Mouse (Mus musculus): ENCODE data around the gene Atrnl1. TPM values are rescaled to one million over a fixed set of nuclear protein-coding genes. Genes with fewer than 3 reads are reported as not detected.

Gene Atrnl1
- total RNA-seq, 1 experiment from 2014 or later, result 27.2 TPM

GRCm38 (mm10) chr19:58166147-58166546, 555.3 kb downstream of the Atrnl1 start:
- no peak for ATAC-seq (ENCODE audit: extremely low read depth, insufficient number of reproducible peaks, low FRiP score, poor library complexity, severe bottlenecking)

DNA sequence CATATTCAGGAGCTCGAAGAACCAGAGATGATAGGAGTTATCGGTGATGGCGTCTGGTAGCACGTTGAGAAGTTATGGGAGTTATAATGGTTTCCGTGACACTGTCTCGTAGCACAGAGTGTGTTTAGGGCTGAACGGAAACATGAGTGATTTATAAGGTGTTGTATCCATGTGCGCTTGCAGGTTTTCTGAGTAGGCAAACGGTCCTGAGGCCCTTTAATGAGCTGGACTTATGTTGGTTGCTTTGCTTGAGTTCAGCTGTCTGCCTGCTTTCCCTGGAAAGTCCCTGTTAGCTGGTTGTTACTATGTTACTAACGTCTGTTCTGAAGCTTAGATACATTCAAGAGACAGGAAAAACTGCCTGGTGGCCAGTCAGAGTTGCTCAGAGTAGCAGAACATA, 567.6 kb downstream of the Atrnl1 start:
- ATAC-seq (ENCODE audit: extremely low read depth, insufficient number of reproducible peaks, low FRiP score, poor library complexity, severe bottlenecking), result no peak

GRCm38 (mm10) chr19:58180773-58181172, 569.9 kb downstream of the Atrnl1 start:
- ATAC-seq (ENCODE audit: extremely low read depth, insufficient number of reproducible peaks, low FRiP score, poor library complexity, severe bottlenecking), result no peak

Other genes starting within 250 kb of the Atrnl1 start
- 4.8 and 7.6 TPM in 2 replicates for gene Trub1, start 158.1 kb upstream of the Atrnl1 start, total RNA-seq (2017)